Mouse (Mus musculus) A20 (cell line): ENCODE data around the gene Abhd16a.
"Not testable (repeated sequence)": the region's sequence is repeated elsewhere in the genome, so short reads cannot be mapped to it uniquely, and the experiment has no call there.

Experiments
- DNase-seq: peaks from one replicate; pipeline ENCODE4 v3.0.0-alpha.2; 2011; ENCODE audit warnings: low read depth, low spot score

Abhd16a gene

DNA sequence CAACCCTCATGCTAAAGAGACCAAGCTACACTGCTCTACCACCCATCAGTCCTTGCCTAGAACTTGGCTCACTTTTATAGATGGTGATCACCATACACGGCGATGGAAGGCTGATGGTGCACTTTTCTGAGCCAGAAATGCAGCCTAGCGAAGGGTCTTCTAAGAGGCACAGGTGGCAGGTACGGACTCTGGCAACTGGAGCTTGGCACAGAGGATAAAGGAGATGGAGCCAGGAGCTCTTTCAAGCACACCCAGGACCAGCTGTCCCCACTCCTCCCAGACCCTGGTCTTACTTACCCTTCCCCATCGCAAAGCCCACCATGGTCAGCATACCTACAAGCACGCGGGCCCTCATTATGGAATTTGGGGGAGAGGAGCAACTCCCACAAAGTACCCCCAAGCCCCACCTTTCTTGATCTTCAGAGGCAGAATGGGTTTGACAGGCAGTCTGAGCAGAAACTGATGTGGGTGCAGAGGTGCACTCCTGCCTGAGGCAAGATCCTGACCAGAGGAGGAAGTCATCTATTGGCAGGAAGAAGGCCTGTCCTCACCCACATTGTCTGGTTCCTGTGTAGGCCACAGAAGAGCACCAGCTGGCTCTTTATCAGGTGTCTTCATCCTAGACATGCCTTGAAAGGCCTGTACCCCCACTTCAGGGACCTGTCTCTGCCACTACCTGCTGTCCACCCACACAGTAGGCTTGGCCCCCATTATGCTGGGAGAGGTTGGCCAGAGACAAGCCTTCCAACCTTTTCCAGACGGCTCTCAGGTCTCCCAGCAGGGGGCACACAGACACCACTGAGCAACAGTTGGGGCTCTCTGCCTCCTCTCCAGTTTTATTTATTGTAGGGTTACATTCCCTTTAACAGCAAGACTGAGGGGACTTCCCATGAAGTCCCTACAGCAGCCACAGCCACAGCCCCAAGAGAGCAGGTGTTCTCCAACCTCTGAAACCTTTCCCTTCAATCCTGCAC is 26.3 kb downstream of the Abhd16a start, which contains the start of gene Ly6g5b:
Ly6g5b (minus strand) TSS at position 383 of the 974 bp plus-strand sequence.
- peak; percentile 40 for DNase-seq

DNA sequence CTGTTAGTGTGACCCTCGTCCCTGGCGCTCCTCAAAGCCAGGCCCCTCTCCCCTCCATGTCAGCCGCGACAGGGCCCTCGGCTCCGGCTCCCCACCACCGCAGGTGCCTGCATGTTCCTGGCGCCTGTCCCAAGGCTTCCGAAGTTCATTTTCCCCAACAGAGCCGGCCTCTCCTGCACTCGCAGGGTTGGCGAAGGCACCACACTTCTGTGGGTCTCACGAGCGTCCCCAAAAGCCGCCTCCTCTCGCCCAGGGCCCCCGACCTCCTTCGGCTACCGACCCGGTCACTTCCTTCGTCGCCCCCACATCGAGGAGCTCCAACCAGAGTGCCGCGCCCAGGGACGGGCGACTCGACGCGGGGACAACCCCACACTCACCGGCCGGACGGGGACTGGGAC is 31.7 kb downstream of the Abhd16a start:
- DNase-seq: no peak

- peak; percentile 99 for DNase-seq
Observed at GRCm38 (mm10) chr17:35121143-35121799, 32.2 kb downstream of the Abhd16a start, which contains the start of gene Gpank1. Gene Gpank1, plus strand, starts transcription at chr17:35121455.

DNA sequence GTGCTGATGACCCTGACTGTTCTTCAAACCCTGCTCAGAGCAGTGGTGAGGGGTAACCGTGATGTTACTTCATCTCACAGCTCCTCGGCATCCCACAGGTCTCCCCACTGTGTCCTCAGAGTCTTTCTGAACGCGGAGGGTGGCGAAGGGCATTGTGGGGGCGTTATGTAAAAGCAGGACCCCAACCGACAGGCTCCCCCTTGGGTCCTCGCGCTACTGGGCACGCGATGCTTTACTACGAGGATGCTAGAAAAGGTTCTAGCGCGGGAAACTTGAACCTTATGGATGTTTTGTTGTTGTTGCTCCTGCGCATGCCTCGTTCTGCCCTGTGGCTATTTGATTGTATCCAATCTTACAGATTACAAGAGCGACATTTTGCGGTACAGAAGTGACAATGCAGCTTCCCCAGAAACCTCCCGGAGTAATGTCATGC is 32.8 kb downstream of the Abhd16a start, which contains the start of gene Csnk2b:
Csnk2b (minus strand) TSS at position 183 of the 433 bp plus-strand sequence.
- DNase-seq: peak; percentile 83

- not testable (repeated sequence) for DNase-seq
Observed at GRCm38 (mm10) chr17:35123287-35123686, 34.2 kb downstream of the Abhd16a start.

GRCm38 (mm10) chr17:35124261-35124896 is 35.3 kb downstream of the Abhd16a start:
- not testable (repeated sequence) for DNase-seq

DNA sequence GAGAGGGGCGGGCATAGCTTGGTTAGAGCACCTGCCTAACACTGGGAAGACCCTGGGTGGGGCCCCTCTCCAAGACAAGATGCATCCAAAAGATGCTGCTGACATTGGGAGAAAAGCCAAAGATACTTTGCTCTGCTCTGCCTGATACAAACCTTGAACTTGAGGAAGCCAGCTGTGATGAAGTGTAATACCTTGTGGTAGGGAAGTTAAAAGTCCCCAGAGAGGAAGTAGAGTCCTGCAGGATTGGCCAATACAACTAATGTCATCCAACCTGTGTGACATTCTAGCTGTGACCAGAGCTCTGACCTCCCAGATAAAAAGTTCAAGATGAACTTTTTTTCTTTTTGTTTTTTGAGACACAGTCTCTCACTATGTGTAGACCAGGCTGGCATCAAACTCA is 36.0 kb downstream of the Abhd16a start:
- peak; percentile 29 for DNase-seq

DNA sequence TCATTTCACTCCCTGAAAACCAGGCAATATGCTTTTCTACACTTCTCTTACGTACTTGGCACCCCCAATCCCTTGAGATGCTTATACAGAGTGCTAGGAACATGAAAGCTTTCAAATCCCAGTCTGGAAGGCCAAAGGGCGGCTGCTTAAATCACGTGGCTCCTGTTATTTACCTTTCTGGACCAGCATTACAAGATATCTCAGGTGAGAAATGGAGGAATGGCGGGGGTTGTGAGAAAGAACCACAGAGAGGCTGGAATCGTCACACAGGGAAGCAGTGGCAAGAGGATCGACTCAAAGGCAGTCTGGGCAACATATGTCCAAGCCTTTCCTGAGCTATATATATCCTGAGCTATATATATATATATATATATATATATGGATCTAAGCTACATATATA is 36.5 kb downstream of the Abhd16a start:
- DNase-seq: peak; percentile 27

DNA sequence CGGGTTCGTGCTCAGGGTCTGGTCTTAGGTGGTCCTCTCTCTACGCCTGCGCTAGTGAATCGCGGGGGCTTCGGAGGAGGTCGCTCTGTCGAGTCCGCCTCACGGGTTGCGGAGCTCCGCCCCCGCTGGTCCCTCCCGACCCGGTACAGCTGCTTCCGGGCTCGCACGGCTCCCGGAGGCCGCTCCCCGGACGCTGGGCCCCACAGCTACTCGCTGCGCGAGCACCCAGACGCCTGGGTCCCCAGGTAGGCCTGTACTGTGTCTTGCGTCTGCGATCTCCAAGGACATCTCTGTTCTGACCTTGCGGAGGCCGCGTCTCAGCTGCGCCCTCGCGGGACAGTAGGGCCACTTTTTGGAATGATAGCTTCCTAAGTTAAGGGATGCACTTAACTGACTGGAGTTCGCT is 37.1 kb downstream of the Abhd16a start, which contains the start of gene D17H6S53E:
D17H6S53E (plus strand) TSS at position 168 of the 406 bp plus-strand sequence.
- peak; percentile 87 for DNase-seq

- DNase-seq: no peak
Observed at GRCm38 (mm10) chr17:35127017-35127416, 38.0 kb downstream of the Abhd16a start.

DNA sequence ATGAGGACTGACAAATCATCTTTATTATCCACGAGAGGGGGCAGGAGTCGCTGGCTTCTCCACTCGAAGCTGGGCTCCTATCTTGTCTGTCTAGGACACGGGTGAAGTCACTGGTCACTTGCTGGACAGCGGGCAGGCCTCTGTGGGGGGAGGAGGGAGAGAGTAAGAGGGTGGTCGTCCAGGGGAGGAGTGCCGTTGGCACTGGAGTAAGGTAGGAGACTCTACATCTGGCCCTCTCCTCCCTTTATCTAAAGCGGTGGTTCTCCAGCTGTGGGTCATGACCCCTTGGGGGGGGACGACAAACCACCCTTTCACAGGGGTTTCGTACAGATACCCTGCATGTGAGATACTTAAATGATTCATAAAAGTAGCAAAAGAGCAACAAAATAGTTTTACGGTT is 39.9 kb downstream of the Abhd16a start:
- DNase-seq: no peak

DNA sequence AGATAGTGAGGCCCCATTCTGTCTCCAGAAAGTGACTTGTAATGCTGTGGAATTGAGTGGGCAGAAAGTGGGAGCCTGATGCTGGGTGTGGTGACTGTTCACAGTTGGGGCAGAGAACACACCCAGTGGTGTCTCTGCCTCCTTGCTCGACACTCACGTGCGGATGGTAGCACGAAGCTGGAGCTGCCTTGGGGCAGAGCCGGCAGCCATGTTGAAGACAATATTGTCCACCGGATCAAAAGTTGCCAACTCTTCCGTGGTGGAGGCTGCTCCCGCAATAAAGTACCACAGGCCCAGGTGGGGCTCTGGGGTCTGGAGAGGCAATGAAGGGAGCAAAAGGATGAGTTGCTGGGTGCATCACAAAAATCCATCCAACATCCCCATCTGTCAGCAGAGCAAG is 42.0 kb downstream of the Abhd16a start:
- no peak for DNase-seq

DNA sequence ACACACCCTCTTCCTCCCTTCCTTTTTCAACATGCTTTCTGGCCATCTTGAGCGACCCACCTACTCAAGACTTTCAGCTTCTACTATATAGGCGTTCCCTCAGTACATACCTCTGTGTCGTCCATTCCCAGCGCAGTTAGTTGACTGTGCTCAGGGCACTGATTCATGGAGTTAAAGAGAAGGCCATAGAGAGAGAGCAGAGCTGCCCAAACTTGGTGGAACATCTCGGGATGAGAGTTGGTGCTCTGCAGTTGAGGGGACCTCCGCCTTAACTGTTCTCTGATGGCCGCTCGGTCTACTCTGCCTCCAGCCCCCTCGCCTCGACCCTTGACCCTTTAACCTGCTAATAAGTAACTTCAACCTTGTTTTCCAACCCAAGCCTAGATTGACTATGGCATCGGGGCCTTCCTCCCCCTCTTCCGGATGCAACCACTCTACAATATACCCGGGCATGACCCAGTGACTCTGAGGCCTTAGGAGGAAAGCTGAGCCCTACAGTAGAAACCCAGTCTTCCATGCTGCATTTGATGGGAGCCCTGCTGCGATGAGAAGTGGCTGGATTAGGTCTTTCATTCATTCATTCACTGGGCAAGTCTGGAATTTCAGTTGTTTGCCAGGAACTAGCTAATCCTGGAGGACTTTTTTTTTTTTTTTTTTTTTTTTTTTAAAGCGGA is 42.6 kb downstream of the Abhd16a start, which contains the start of gene Apom:
Apom (minus strand) TSS at position 551 of the 674 bp plus-strand sequence.
- DNase-seq: no peak

DNA sequence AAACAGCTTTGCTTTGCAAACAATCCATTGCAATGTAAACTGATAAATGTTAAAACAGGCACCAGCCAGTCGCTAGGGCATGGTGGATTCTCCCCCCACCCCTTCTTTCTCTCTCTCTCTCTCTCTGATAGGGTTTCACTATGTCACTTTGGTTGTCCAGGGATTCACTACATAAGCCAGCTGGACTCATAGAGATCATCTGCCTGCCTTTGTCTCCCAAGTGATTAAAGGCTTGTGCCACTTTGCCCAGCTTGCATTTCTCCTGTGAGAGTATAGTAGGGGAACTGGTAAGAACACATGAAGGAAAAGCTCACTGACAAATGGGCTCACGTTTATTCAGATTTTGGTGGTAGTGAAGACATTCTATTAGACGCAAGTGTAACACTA is 43.1 kb downstream of the Abhd16a start:
- DNase-seq: no peak

DNA sequence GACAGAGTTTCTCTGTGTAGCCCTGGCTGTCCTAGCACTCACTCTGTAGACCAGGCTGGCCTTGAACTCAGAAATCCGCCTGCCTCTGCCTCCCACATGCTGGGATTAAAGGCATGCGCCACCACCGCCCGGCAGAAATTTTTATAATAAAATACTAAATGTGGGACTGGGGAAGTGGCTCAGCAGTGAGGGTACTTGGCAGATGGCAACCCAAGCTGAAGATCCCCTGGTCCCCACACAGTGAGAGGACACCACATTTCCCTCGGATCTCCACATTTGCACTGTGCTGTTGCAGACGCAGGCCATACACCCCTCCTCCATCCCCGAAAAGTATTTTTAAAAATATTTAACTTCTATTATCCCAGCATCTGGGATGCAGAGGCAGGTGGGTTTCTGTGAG is 44.5 kb downstream of the Abhd16a start:
- no peak for DNase-seq

DNA sequence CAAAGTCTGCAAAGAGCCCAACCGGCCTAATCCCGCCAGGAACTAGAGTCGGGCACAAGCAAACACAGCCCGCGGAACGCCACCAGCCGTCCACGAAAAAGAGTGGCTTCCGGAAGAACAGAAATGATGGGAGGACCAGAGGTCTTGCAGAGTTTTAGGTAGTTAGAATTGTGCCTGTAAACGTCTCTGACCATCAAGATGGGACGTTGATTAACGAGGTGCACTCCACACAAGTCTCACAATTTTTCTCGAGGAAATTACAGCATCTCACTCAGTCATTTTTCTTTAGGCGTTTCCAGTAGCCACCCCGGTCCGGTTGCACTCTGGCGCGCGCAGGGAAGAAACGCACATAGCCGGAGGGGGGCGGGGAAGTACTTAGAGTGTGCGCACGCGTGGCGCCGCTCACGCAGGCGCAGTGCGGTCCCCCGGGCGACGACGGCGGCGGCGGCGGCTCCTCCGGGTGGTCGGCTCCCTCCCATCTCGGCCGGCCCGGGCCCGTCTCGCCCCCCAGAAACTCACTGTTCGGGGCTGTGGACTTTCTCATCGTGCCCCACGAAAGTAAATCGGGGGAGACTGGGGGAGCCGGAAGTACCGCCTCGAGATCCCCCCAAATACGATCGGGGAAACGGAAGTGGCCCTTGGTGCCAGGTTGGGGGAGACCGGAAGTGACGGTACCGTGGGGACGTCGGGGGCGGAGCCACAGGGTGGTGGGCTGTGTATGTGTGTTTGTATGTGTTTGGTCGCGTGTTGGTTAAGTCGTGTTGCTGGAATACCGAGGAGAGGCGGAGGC is 45.9 kb downstream of the Abhd16a start, which contains the start of gene Bag6:
Bag6 (plus strand) TSS at position 378 of the 790 bp plus-strand sequence.
- DNase-seq: peak; percentile 98

- DNase-seq: no peak
Observed at GRCm38 (mm10) chr17:35135591-35136320, 46.7 kb downstream of the Abhd16a start.

DNA sequence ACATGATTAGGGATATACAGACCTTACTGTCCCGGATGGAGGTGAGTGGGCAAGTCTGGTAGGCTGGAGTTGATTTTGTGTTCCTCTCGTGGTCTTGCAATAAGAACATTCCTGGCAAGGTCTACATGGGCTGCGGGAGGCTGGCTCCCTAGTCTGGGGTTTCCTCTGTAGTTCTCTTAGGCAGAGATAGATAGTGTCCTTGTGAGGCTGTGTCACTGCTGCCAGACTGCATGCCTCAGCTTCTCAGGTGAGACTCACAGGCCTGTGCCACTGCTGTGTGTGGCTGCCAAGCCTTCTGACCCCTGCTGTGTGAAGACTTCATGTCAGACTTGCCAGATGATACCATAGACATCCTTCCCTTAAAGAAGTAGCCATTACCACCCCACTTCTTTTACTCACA is 50.2 kb downstream of the Abhd16a start:
- DNase-seq: no peak

GRCm38 (mm10) chr17:35140490-35140996 is 51.5 kb downstream of the Abhd16a start:
- no peak for DNase-seq
